In genomic region chr5:63476240-63476973, GRCm38 (mm10) we compare ENCODE assay signal across 25 mouse cellular contexts.
"Had no signal": no experiment of that assay in that cellular context is flagged by ENCODE, and none has a peak within 500 bp of the region (broad histone marks: within the 10 kb centered on the region; RNA-seq: fewer than 3 reads in every experiment).

No protein-coding gene starts in this region.

- ATAC-seq: hindbrain, embryonic 16.5 days; inflammation-experienced regulatory T-cells, adult 6 months; intestine, embryonic 15.5 days; intestine, postnatal 0 days; liver, embryonic 12.5 days had no signal

- H3K4me3 ChIP-seq: heart, adult 2 months; heart, embryonic 13.5 days; heart, embryonic 15.5 days; hindbrain, embryonic 10.5 days; hindbrain, embryonic 12.5 days; intestine, embryonic 15.5 days; layer of hippocampus, adult 2 months; limb, embryonic 10.5 days; limb, embryonic 12.5 days; liver, embryonic 12.5 days had no signal

- H3K27ac ChIP-seq: heart, adult 2 months; heart, embryonic 13.5 days; heart, embryonic 15.5 days; hindbrain, embryonic 10.5 days; hindbrain, embryonic 12.5 days; hindbrain, embryonic 14.5 days; intestine, embryonic 15.5 days; layer of hippocampus, adult 2 months; limb, embryonic 10.5 days; limb, embryonic 12.5 days; liver, embryonic 12.5 days; liver, embryonic 14.5 days had no signal

- H3K4me1 ChIP-seq: heart, embryonic 13.5 days; heart, embryonic 15.5 days; hindbrain, embryonic 10.5 days; hindbrain, embryonic 12.5 days; intestine, embryonic 15.5 days; limb, embryonic 10.5 days; limb, embryonic 12.5 days; liver, embryonic 12.5 days had no signal

- H3K9me3 ChIP-seq: heart, embryonic 13.5 days; heart, embryonic 15.5 days; hindbrain, embryonic 10.5 days; hindbrain, embryonic 12.5 days; intestine, embryonic 15.5 days; limb, embryonic 10.5 days; limb, embryonic 12.5 days; liver, embryonic 12.5 days had no signal

- H3K27me3 ChIP-seq: heart, embryonic 13.5 days; heart, embryonic 15.5 days; hindbrain, embryonic 12.5 days; intestine, embryonic 15.5 days; limb, embryonic 12.5 days; liver, embryonic 12.5 days had no signal

- DNase-seq: gastrocnemius, postnatal 14 days; gastrocnemius, postnatal 36 days; heart, adult 11 months; heart, adult 2 months; heart, postnatal 4 days; kidney, adult 18-20 months; kidney, adult 8-10 months; kidney, postnatal 10 days; kidney, postnatal 25 days; kidney, postnatal 4 days had no signal

- H3K9ac ChIP-seq: heart, embryonic 13.5 days; heart, embryonic 15.5 days; hindbrain, embryonic 12.5 days; hindbrain, embryonic 14.5 days; intestine, embryonic 15.5 days; limb, embryonic 12.5 days; liver, embryonic 12.5 days; liver, embryonic 14.5 days had no signal

- H3K36me3 ChIP-seq: heart, embryonic 13.5 days; heart, embryonic 15.5 days; hindbrain, embryonic 10.5 days; hindbrain, embryonic 12.5 days; intestine, embryonic 15.5 days; limb, embryonic 10.5 days; limb, embryonic 12.5 days; liver, embryonic 12.5 days had no signal

- H3K4me2 ChIP-seq: heart, embryonic 11.5 days; heart, embryonic 13.5 days; heart, embryonic 15.5 days; hindbrain, embryonic 12.5 days; hindbrain, embryonic 14.5 days; intestine, embryonic 15.5 days; limb, embryonic 12.5 days; liver, embryonic 12.5 days had no signal
